In genomic region chr3:79866526-79866925, GRCm38 (mm10) we compare ENCODE assay signal across 18 mouse cellular contexts. TPM values are rescaled to one million over a fixed set of nuclear protein-coding genes. Genes with fewer than 3 reads are reported as not detected.
DNase-seq lines count a peak whose midpoint lies in the region; ATAC-seq lines count a peak whose summit lies in the region.
"Had no signal": no experiment of that assay in that cellular context is flagged by ENCODE, and none has a peak within 500 bp of the region (broad histone marks: within the 10 kb centered on the region; RNA-seq: fewer than 3 reads in every experiment).

No protein-coding gene starts in this region.

- no peak overlapping the region for H3K4me3 ChIP-seq in midbrain, embryonic 12.5 days
- no peak overlapping the region for H3K4me3 ChIP-seq in midbrain, embryonic 11.5 days (ENCODE audit: low read depth, low read length)
- no peak overlapping the region for H3K4me3 ChIP-seq in hindbrain, embryonic 14.5 days (replicated peaks; ENCODE audit: low read length)
- H3K4me3 ChIP-seq in neural tube, embryonic 14.5 days (ENCODE audit: low read depth, low read length): no peak overlapping the region
- H3K4me3 ChIP-seq: heart, adult 2 months; limb, embryonic 12.5 days had no signal

- peak; percentile 49 for ATAC-seq in frontal cortex, adult (ENCODE audit: low TSS enrichment)
- ATAC-seq in midbrain, embryonic 12.5 days (ENCODE audit: low FRiP score, low read depth): no peak
- ATAC-seq in midbrain, embryonic 11.5 days (ENCODE audit: low FRiP score): no peak
- peak; percentile 49; the same call in 1 of the 2 replicates for ATAC-seq in hindbrain, embryonic 14.5 days (ENCODE audit: low FRiP score)
- ATAC-seq in neural tube, embryonic 14.5 days (ENCODE audit: low read depth): peak; percentile 55; the same call in 1 of the 2 replicates
- ATAC-seq: Patski had no signal

- no peaks in the 10 kb centered on the region for H3K36me3 ChIP-seq in midbrain, embryonic 12.5 days
- no peaks in the 10 kb centered on the region for H3K36me3 ChIP-seq in midbrain, embryonic 11.5 days (ENCODE audit: control insufficient read depth, insufficient read depth, low read length)
- no peaks in the 10 kb centered on the region for H3K36me3 ChIP-seq in hindbrain, embryonic 14.5 days (replicated peaks; ENCODE audit: control insufficient read depth, insufficient read depth)
- H3K36me3 ChIP-seq in neural tube, embryonic 14.5 days (ENCODE audit: control insufficient read depth, insufficient read depth, low read length): no peaks in the 10 kb centered on the region
- H3K36me3 ChIP-seq: limb, embryonic 12.5 days had no signal

- no peak overlapping the region for H3K9ac ChIP-seq in midbrain, embryonic 12.5 days (replicated peaks)
- no peak overlapping the region for H3K9ac ChIP-seq in midbrain, embryonic 11.5 days (ENCODE audit: low read length)
- no peak overlapping the region for H3K9ac ChIP-seq in hindbrain, embryonic 14.5 days
- H3K9ac ChIP-seq in neural tube, embryonic 14.5 days (replicated peaks; ENCODE audit: low read depth, low read length): no peak overlapping the region
- H3K9ac ChIP-seq: limb, embryonic 12.5 days; liver, embryonic 14.5 days had no signal

- no peaks in the 10 kb centered on the region for H3K27me3 ChIP-seq in midbrain, embryonic 12.5 days
- no peaks in the 10 kb centered on the region for H3K27me3 ChIP-seq in midbrain, embryonic 11.5 days (ENCODE audit: control insufficient read depth, insufficient read depth, low read length)
- no peaks in the 10 kb centered on the region for H3K27me3 ChIP-seq in hindbrain, embryonic 14.5 days (ENCODE audit: control insufficient read depth, insufficient read depth, low read length)
- H3K27me3 ChIP-seq in neural tube, embryonic 14.5 days (ENCODE audit: control insufficient read depth, insufficient read depth, low read length): no peaks in the 10 kb centered on the region
- H3K27me3 ChIP-seq: limb, embryonic 12.5 days; Patski had no signal

- WGBS in midbrain, embryonic 12.5 days: 84% methylated on average over 9 of the region's 9 CpGs
- 78% methylated on average over 9 of the region's 9 CpGs for WGBS in midbrain, embryonic 11.5 days
- 66% methylated on average over 9 of the region's 9 CpGs for WGBS in hindbrain, embryonic 14.5 days
- WGBS in neural tube, embryonic 14.5 days: 73% methylated on average over 9 of the region's 9 CpGs

- H3K27ac ChIP-seq in midbrain, embryonic 12.5 days (replicated peaks): peak overlapping the region; percentile 31; the same call in 1 of the 2 replicates
- H3K27ac ChIP-seq in midbrain, embryonic 11.5 days (ENCODE audit: low read depth, low read length): no peak overlapping the region
- peak overlapping the region; percentile 81 for H3K27ac ChIP-seq in hindbrain, embryonic 14.5 days
- H3K27ac ChIP-seq in neural tube, embryonic 14.5 days (ENCODE audit: low read depth, low read length): peak overlapping the region; percentile 58; the same call in 1 of the 2 replicates
- H3K27ac ChIP-seq: heart, adult 2 months; limb, embryonic 12.5 days; liver, embryonic 14.5 days; stomach, postnatal 0 days had no signal

- no peaks in the 10 kb centered on the region for H3K4me1 ChIP-seq in midbrain, embryonic 12.5 days
- H3K4me1 ChIP-seq in midbrain, embryonic 11.5 days (ENCODE audit: control insufficient read depth, insufficient read depth, low read length): no peaks in the 10 kb centered on the region
- peaks cover 20% of the 10 kb centered on the region for H3K4me1 ChIP-seq in hindbrain, embryonic 14.5 days (replicated peaks; ENCODE audit: control insufficient read depth, insufficient read depth, low read length)
- peaks cover 13% of the 10 kb centered on the region; the same call in 1 of the 2 replicates for H3K4me1 ChIP-seq in neural tube, embryonic 14.5 days (ENCODE audit: control insufficient read depth, insufficient read depth, low read length)
- H3K4me1 ChIP-seq: limb, embryonic 12.5 days had no signal

- H3K4me2 ChIP-seq in midbrain, embryonic 12.5 days (replicated peaks): no peak overlapping the region
- H3K4me2 ChIP-seq in midbrain, embryonic 11.5 days: no peak overlapping the region
- H3K4me2 ChIP-seq in hindbrain, embryonic 14.5 days (replicated peaks): no peak overlapping the region
- H3K4me2 ChIP-seq in neural tube, embryonic 14.5 days (ENCODE audit: low read depth, low read length): no peak overlapping the region
- H3K4me2 ChIP-seq: limb, embryonic 12.5 days had no signal

- DNase-seq in frontal cortex, adult 2 months (ENCODE audit: extremely low spot score in 1 of 2, low spot score in 1 of 2): no peak
- no peak for DNase-seq in midbrain, embryonic 11.5 days (ENCODE audit: low spot score, missing footprints)
- no peak for DNase-seq in hindbrain, embryonic 14.5 days (ENCODE audit: low spot score)
- no peak for DNase-seq in embryo, embryonic 11 days
- DNase-seq in adrenal gland, postnatal 25 days: no peak
- DNase-seq: B cell, adult 2 months; cerebellum, adult 8-10 months; heart, adult 2 months; lung, postnatal 10 days; thymus, postnatal 14 days had no signal

- H3K9me3 ChIP-seq in midbrain, embryonic 12.5 days: no peaks in the 10 kb centered on the region
- no peaks in the 10 kb centered on the region for H3K9me3 ChIP-seq in midbrain, embryonic 11.5 days (ENCODE audit: control insufficient read depth, low read length)
- no peaks in the 10 kb centered on the region for H3K9me3 ChIP-seq in hindbrain, embryonic 14.5 days (ENCODE audit: control insufficient read depth, low read length)
- no peaks in the 10 kb centered on the region for H3K9me3 ChIP-seq in neural tube, embryonic 14.5 days (ENCODE audit: control insufficient read depth, low read length)
- H3K9me3 ChIP-seq: limb, embryonic 12.5 days had no signal

RNA-seq across cellular contexts. Expression of gene Tmem144, which starts 14.0 kb away (rescaled TPM):
- 5.1 and 5.8 TPM in 2 replicates for polyA plus RNA-seq in frontal cortex, adult 2 months (2012; rRNA removed)
- 1.9 and 2.7 TPM in 2 replicates for polyA plus RNA-seq in midbrain, embryonic 12.5 days (2016; fragmentation: Nextera tagmentation; extraction: Ambion mirVana)
- 2.0 and 3.4 TPM in 2 replicates for polyA plus RNA-seq in midbrain, embryonic 11.5 days (2014; fragmentation: Nextera tagmentation; extraction: Ambion mirVana)
- 1.2 and 2.0 TPM in 2 replicates for polyA plus RNA-seq in hindbrain, embryonic 14.5 days (2014; fragmentation: Nextera tagmentation; extraction: Ambion mirVana)
- 1.2 and 1.4 TPM in 2 replicates for polyA plus RNA-seq in neural tube, embryonic 14.5 days (2014; fragmentation: Nextera tagmentation; extraction: Ambion mirVana)
- total RNA-seq in adrenal gland, postnatal 25 days (2021): 13.9 and 17.2 TPM in 2 replicates
- total RNA-seq: monocyte, adult 5-6 weeks had no signal

RNA-seq across cellular contexts. Expression of gene Fam198b, which starts 17.8 kb away (rescaled TPM):
- 2.4 and 3.0 TPM in 2 replicates for polyA plus RNA-seq in frontal cortex, adult 2 months (2012; rRNA removed)
- 1.8 and 2.8 TPM in 2 replicates for polyA plus RNA-seq in midbrain, embryonic 12.5 days (2016; fragmentation: Nextera tagmentation; extraction: Ambion mirVana)
- polyA plus RNA-seq in midbrain, embryonic 11.5 days (2014; fragmentation: Nextera tagmentation; extraction: Ambion mirVana): 0.73 and 0.77 TPM in 2 replicates
- 1.7 and 4.8 TPM in 2 replicates for polyA plus RNA-seq in hindbrain, embryonic 14.5 days (2014; fragmentation: Nextera tagmentation; extraction: Ambion mirVana)
- polyA plus RNA-seq in neural tube, embryonic 14.5 days (2014; fragmentation: Nextera tagmentation; extraction: Ambion mirVana): 2.0 and 4.9 TPM in 2 replicates
- 12.4 and 13.2 TPM in 2 replicates for total RNA-seq in adrenal gland, postnatal 25 days (2021)
- total RNA-seq: monocyte, adult 5-6 weeks had no signal

Comparison
In these comparisons a context has a peak if more than half of its experiments do, and no peak if none do; other contexts are left out.
1. ATAC-seq: peak in frontal cortex, adult (single experiment), hindbrain, embryonic 14.5 days (single experiment) and neural tube, embryonic 14.5 days (single experiment); none in midbrain, embryonic 12.5 days (single experiment) and midbrain, embryonic 11.5 days (single experiment).